In the genomic region with DNA sequence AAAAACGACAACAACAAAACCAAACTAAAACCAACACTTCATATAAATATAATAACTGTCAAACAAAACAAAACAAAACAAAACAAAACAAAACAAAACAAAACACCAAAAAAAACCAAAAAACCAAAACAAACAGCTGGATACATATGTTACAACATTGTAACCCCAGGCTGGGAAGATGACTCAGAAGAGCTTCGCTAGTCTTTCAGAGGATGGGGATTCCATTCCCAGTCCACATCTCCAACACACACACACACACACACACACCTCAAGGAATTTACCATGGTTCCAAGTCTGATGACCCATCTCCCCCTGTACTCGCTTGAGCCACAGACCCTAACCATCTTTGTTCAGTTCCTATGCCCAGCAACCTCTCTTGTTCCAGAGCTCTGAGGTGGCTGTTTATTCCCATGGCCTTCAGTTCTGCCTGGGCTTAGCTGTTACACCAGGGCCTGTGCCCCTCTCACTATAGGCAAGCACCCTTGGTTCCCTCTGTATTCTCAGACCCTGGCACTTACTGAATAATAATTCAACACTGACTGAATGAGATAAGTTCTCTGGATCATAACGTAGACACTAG, we compare ENCODE assay signal across 21 mouse cellular contexts. TPM values are rescaled to one million over a fixed set of nuclear protein-coding genes. Genes with fewer than 3 reads are reported as not detected.
A peak's percentile ranks its signal among the peaks of the same experiment; 100 is the strongest.
DNase-seq lines count a peak whose midpoint lies in the region; ATAC-seq and TF ChIP-seq lines count a peak whose summit lies in the region.
"Had no signal": no experiment of that assay in that cellular context is flagged by ENCODE, and none has a peak within 500 bp of the region (broad histone marks: within the 10 kb centered on the region; RNA-seq: fewer than 3 reads in every experiment).

No protein-coding gene starts in this region.

- peaks cover 14% of the 10 kb centered on the region for H3K4me1 ChIP-seq in heart, embryonic 10.5 days
- H3K4me1 ChIP-seq in liver, postnatal 0 days (ENCODE audit: insufficient read depth), result peaks cover 22% of the 10 kb centered on the region
- H3K4me1 ChIP-seq in liver, embryonic 12.5 days, result peaks cover 15% of the 10 kb centered on the region; the same call in 1 of the 2 replicates
- no peaks in the 10 kb centered on the region for H3K4me1 ChIP-seq in stomach, postnatal 0 days (replicated peaks; ENCODE audit: control insufficient read depth, insufficient read depth)
- H3K4me1 ChIP-seq: forebrain, embryonic 12.5 days; hindbrain, embryonic 13.5 days; limb, embryonic 12.5 days; midbrain, embryonic 12.5 days; neural tube, embryonic 12.5 days had no signal

- H3K4me3 ChIP-seq in heart, embryonic 10.5 days, result no peak overlapping the region
- no peak overlapping the region for H3K4me3 ChIP-seq in liver, postnatal 0 days (ENCODE audit: low read depth, low read length)
- H3K4me3 ChIP-seq in liver, embryonic 12.5 days, result no peak overlapping the region
- H3K4me3 ChIP-seq in C2C12 (ENCODE audit: insufficient read depth, poor library complexity, severe bottlenecking), result no peak overlapping the region
- no peak overlapping the region for H3K4me3 ChIP-seq in stomach, postnatal 0 days (ENCODE audit: low read depth, low read length)
- H3K4me3 ChIP-seq: forebrain, embryonic 12.5 days; hindbrain, embryonic 13.5 days; limb, embryonic 12.5 days; liver, embryonic 15.5 days; midbrain, embryonic 12.5 days; neural tube, embryonic 12.5 days had no signal

- no peaks in the 10 kb centered on the region for H3K36me3 ChIP-seq in heart, embryonic 10.5 days
- H3K36me3 ChIP-seq in liver, postnatal 0 days (replicated peaks; ENCODE audit: insufficient read depth, low read length), result no peaks in the 10 kb centered on the region
- no peaks in the 10 kb centered on the region for H3K36me3 ChIP-seq in liver, embryonic 12.5 days
- H3K36me3 ChIP-seq in C2C12 (ENCODE audit: control insufficient read depth, insufficient read depth), result peaks cover 36% of the 10 kb centered on the region
- H3K36me3 ChIP-seq in stomach, postnatal 0 days (ENCODE audit: control insufficient read depth, insufficient read depth, low read length), result no peaks in the 10 kb centered on the region
- H3K36me3 ChIP-seq: forebrain, embryonic 12.5 days; hindbrain, embryonic 13.5 days; limb, embryonic 12.5 days; liver, embryonic 15.5 days; midbrain, embryonic 12.5 days; neural tube, embryonic 12.5 days had no signal

- H3K79me2 ChIP-seq in C2C12 (ENCODE audit: control insufficient read depth, insufficient read depth), result peaks cover 39% of the 10 kb centered on the region

- no peaks in the 10 kb centered on the region for H3K27me3 ChIP-seq in heart, embryonic 10.5 days (ENCODE audit: insufficient read depth, poor library complexity, severe bottlenecking)
- no peaks in the 10 kb centered on the region for H3K27me3 ChIP-seq in liver, postnatal 0 days (ENCODE audit: insufficient read depth, low read length)
- H3K27me3 ChIP-seq in liver, embryonic 12.5 days (replicated peaks), result peaks cover 9% of the 10 kb centered on the region
- no peaks in the 10 kb centered on the region for H3K27me3 ChIP-seq in C2C12 (ENCODE audit: control insufficient read depth, insufficient read depth, insufficient read length)
- no peaks in the 10 kb centered on the region for H3K27me3 ChIP-seq in stomach, postnatal 0 days (ENCODE audit: control insufficient read depth, insufficient read depth, low read length)
- H3K27me3 ChIP-seq: hindbrain, embryonic 13.5 days; midbrain, embryonic 12.5 days; neural tube, embryonic 12.5 days had no signal

- WGBS in heart, embryonic 10.5 days, result 85% methylated on average over 4 of the region's 4 CpGs
- 80% methylated on average over 4 of the region's 4 CpGs for WGBS in liver, postnatal 0 days (ENCODE audit: insufficient replicate concordance)
- 66% methylated on average over 4 of the region's 4 CpGs for WGBS in liver, embryonic 12.5 days (ENCODE audit: insufficient replicate concordance)
- 77% methylated on average over 4 of the region's 4 CpGs for WGBS in stomach, postnatal 0 days

- H3K79me3 ChIP-seq in C2C12 (ENCODE audit: low read depth), result peaks cover 7% of the 10 kb centered on the region

- no peak overlapping the region for H3K4me2 ChIP-seq in liver, postnatal 0 days (ENCODE audit: low read depth, low read length)
- H3K4me2 ChIP-seq in liver, embryonic 12.5 days, result no peak overlapping the region
- H3K4me2 ChIP-seq in stomach, postnatal 0 days (replicated peaks; ENCODE audit: low read depth), result no peak overlapping the region
- H3K4me2 ChIP-seq: forebrain, embryonic 12.5 days; hindbrain, embryonic 13.5 days; limb, embryonic 12.5 days; liver, embryonic 15.5 days; midbrain, embryonic 12.5 days; neural tube, embryonic 12.5 days had no signal

- no peaks in the 10 kb centered on the region for H3K9me3 ChIP-seq in heart, embryonic 10.5 days
- no peaks in the 10 kb centered on the region for H3K9me3 ChIP-seq in liver, postnatal 0 days (ENCODE audit: low read length)
- H3K9me3 ChIP-seq in liver, embryonic 12.5 days (replicated peaks), result no peaks in the 10 kb centered on the region
- H3K9me3 ChIP-seq in stomach, postnatal 0 days (ENCODE audit: control insufficient read depth, low read length), result no peaks in the 10 kb centered on the region
- H3K9me3 ChIP-seq: forebrain, embryonic 12.5 days; hindbrain, embryonic 13.5 days; limb, embryonic 12.5 days; liver, embryonic 15.5 days; midbrain, embryonic 12.5 days; neural tube, embryonic 12.5 days had no signal

- no peak for ATAC-seq in liver, postnatal 0 days
- no peak for ATAC-seq in liver, embryonic 12.5 days
- no peak for ATAC-seq in stomach, postnatal 0 days (ENCODE audit: low FRiP score, low TSS enrichment)
- ATAC-seq: inflammation-experienced regulatory T-cells, adult 6 months had no signal

- no peak for TF ChIP-seq CTCF in liver, postnatal 0 days (IDR thresholded peaks at IDR 0.05; ENCODE audit: low read depth)
- no peak for TF ChIP-seq CTCF in C2C12 (IDR thresholded peaks at IDR 0.05; ENCODE audit: control insufficient read depth, insufficient read depth, insufficient read length)
- no peak for TF ChIP-seq CTCF in stomach, postnatal 0 days (IDR thresholded peaks at IDR 0.05; ENCODE audit: low read depth)

- DNase-seq in heart, embryonic 10.5 days (ENCODE audit: low spot score), result peak; percentile 31
- DNase-seq in heart, adult 8-10 months (ENCODE audit: low spot score), result no peak
- peak; percentile 6 for DNase-seq in liver, postnatal 0 days
- DNase-seq in stomach, postnatal 0 days (ENCODE audit: low spot score), result peak; percentile 10
- DNase-seq in yolk sac, embryonic 10.5 days (ENCODE audit: low spot score), result no peak

- TF ChIP-seq EP300 in liver, postnatal 0 days (IDR thresholded peaks at IDR 0.05; ENCODE audit: low read depth), result no peak
- no peak for TF ChIP-seq EP300 in stomach, postnatal 0 days (optimal IDR thresholded peaks at IDR 0.05)

- no peak overlapping the region for H3K27ac ChIP-seq in heart, embryonic 10.5 days
- peak overlapping the region; percentile 35; the same call in 1 of the 2 replicates for H3K27ac ChIP-seq in liver, postnatal 0 days (ENCODE audit: low read depth)
- no peak overlapping the region for H3K27ac ChIP-seq in liver, embryonic 12.5 days
- H3K27ac ChIP-seq in stomach, postnatal 0 days (replicated peaks), result no peak overlapping the region
- H3K27ac ChIP-seq: forebrain, embryonic 12.5 days; hindbrain, embryonic 13.5 days; limb, embryonic 12.5 days; liver, embryonic 15.5 days; midbrain, embryonic 12.5 days; neural tube, embryonic 12.5 days had no signal

- no peak overlapping the region for H3ac ChIP-seq in C2C12 (ENCODE audit: control insufficient read depth, insufficient read length, low read depth)

- H3K9ac ChIP-seq in liver, postnatal 0 days (replicated peaks), result no peak overlapping the region
- H3K9ac ChIP-seq in liver, embryonic 12.5 days, result no peak overlapping the region
- H3K9ac ChIP-seq in stomach, postnatal 0 days (ENCODE audit: low read length), result no peak overlapping the region
- H3K9ac ChIP-seq: forebrain, embryonic 12.5 days; hindbrain, embryonic 13.5 days; limb, embryonic 12.5 days; liver, embryonic 15.5 days; midbrain, embryonic 12.5 days; neural tube, embryonic 12.5 days had no signal

TF ChIP-seq in C2C12, 6 proteins besides CTCF, POLR2A, EP300 and RAD21:
- peak; percentile 5 for TF ChIP-seq FOSL1 (IDR thresholded peaks at IDR 0.05; ENCODE audit: insufficient read depth, low read length, poor library complexity, severe bottlenecking)
- TF ChIP-seq MYOD1 (IDR thresholded peaks at IDR 0.05; ENCODE audit: control insufficient read depth, insufficient read length, low read depth), result no peak
TF ChIP-seq in C2C12: peak in this region for 1.

RNA-seq across cellular contexts. Expression of a gene that starts 11.6 kb away (rescaled TPM):
- polyA plus RNA-seq in heart, embryonic 10.5 days (2016; fragmentation: Nextera tagmentation; extraction: Ambion mirVana), result 3.4 and 3.9 TPM in 2 replicates
- 10 to 100 TPM; 35.3 to 51.3 (median 47.1) TPM for total RNA-seq in heart, adult 8-10 months (2022)
- 81.9 and 83.5 TPM in 2 replicates for polyA plus RNA-seq in liver, postnatal 0 days (2015; fragmentation: Nextera tagmentation; extraction: Ambion mirVana)
- 2.1 and 2.2 TPM in 2 replicates for polyA plus RNA-seq in liver, embryonic 12.5 days (2016; fragmentation: Nextera tagmentation; extraction: Ambion mirVana)
- polyA plus RNA-seq in C2C12 (2012; fragmentation: generic; extraction: Trizol), result 60.6 TPM
- 30.0 and 32.2 TPM in 2 replicates for polyA plus RNA-seq in stomach, postnatal 0 days (2015; fragmentation: Nextera tagmentation; extraction: Ambion mirVana)

RNA-seq across cellular contexts. Expression of a gene that starts 41.9 kb away (rescaled TPM):
- not detected in 2 replicates for polyA plus RNA-seq in heart, embryonic 10.5 days (2016; fragmentation: Nextera tagmentation; extraction: Ambion mirVana)
- total RNA-seq in heart, adult 8-10 months (2022), result under 1 TPM in 1 of 4 experiments, not detected in 3; 0.14 TPM
- polyA plus RNA-seq in liver, postnatal 0 days (2015; fragmentation: Nextera tagmentation; extraction: Ambion mirVana), result 0.45 and 0.53 TPM in 2 replicates
- polyA plus RNA-seq in liver, embryonic 12.5 days (2016; fragmentation: Nextera tagmentation; extraction: Ambion mirVana), result 0.08 TPM in 1 of 2 replicates, not detected in the other
- not detected for polyA plus RNA-seq in C2C12 (2012; fragmentation: generic; extraction: Trizol)
- 0.28 and 0.72 TPM in 2 replicates for polyA plus RNA-seq in stomach, postnatal 0 days (2015; fragmentation: Nextera tagmentation; extraction: Ambion mirVana)
- total RNA-seq: adrenal gland, adult 8-10 months; gastrocnemius, postnatal 36 days; heart, postnatal 14 days; layer of hippocampus, postnatal 10 days; megakaryocyte progenitor cell, adult 5-6 weeks; monocyte, adult 5-6 weeks had no signal
- polyA plus RNA-seq: forebrain, embryonic 12.5 days; inflammation-experienced regulatory T-cells, adult 6 months; kidney, embryonic 14.5 days; limb, embryonic 12.5 days; midbrain, embryonic 12.5 days; neural tube, embryonic 12.5 days had no signal

Comparison
In these comparisons a context has a peak if more than half of its experiments do, and no peak if none do; other contexts are left out.
1. DNase-seq: peak in heart, embryonic 10.5 days (single experiment), liver, postnatal 0 days (single experiment) and stomach, postnatal 0 days (single experiment); none in heart, adult 8-10 months (single experiment) and yolk sac, embryonic 10.5 days (single experiment).